Mouse (Mus musculus): ENCODE results near the gene Tada2b.

The Tada2b gene

GRCm38 (mm10) chr5:36445028-36445427, 39.1 kb downstream of the Tada2b start:
- no peak for DNase-seq (ENCODE audit: low spot score)

GRCm38 (mm10) chr5:36444611-36445010, 39.5 kb downstream of the Tada2b start:
- DNase-seq (ENCODE audit: low spot score), result no peak

GRCm38 (mm10) chr5:36440741-36441140, 43.3 kb downstream of the Tada2b start:
- no peak for DNase-seq (ENCODE audit: low spot score)

- DNase-seq (ENCODE audit: low spot score), result no peak
These were observed 47.2 kb downstream of the Tada2b start for GRCm38 (mm10) chr5:36436858-36437257.

- no peak for DNase-seq (ENCODE audit: low spot score)
These were observed 49.6 kb downstream of the Tada2b start for GRCm38 (mm10) chr5:36434398-36434967.

- DNase-seq (ENCODE audit: low spot score), result no peak
These were observed 52.4 kb downstream of the Tada2b start for GRCm38 (mm10) chr5:36431711-36432110.

GRCm38 (mm10) chr5:36429551-36429950, 54.5 kb downstream of the Tada2b start:
- no peak for DNase-seq (ENCODE audit: low spot score)

GRCm38 (mm10) chr5:36427831-36428230, 56.3 kb downstream of the Tada2b start:
- DNase-seq (ENCODE audit: low spot score), result no peak

- DNase-seq (ENCODE audit: low spot score), result no peak
These were observed 57.7 kb downstream of the Tada2b start for GRCm38 (mm10) chr5:36426404-36426803.

GRCm38 (mm10) chr5:36424676-36425075, 59.4 kb downstream of the Tada2b start:
- no peak for DNase-seq (ENCODE audit: low spot score)
